Mouse (Mus musculus) gastrocnemius, postnatal 4 days (tissue): ENCODE data around the gene Zfp990. TPM values are rescaled to one million over a fixed set of nuclear protein-coding genes. Genes with fewer than 3 reads are reported as not detected.
"Not testable (repeated sequence)": the region's sequence is repeated elsewhere in the genome, so short reads cannot be mapped to it uniquely, and the experiment has no call there.

Experiments
- DNase-seq, 2 experiments: peaks; one replicate each; pipeline ENCODE4 v3.0.0; 2021 to 2022; ENCODE audit warnings: low spot score in 2 of 2, mixed read lengths in 2 of 2
- long read RNA-seq, 2 experiments: library from polyadenylated mRNA; stranded (forward); transcript quantifications; one replicate each; pipeline ENCODE4 v2.0.0; 2021
- total RNA-seq, 2 experiments: library from RNA; stranded (reverse); gene quantifications; 2 replicates each; pipeline ENCODE4 v1.2.3; 2021

Gene Zfp990
- 1 to 10 TPM in 1 of 2 experiments, under 1 TPM in 1; 0.88 to 1.4 TPM for total RNA-seq
- long read RNA-seq, experiment 1: 0 reads
- long read RNA-seq, experiment 2: 0 reads

- not testable (repeated sequence) for DNase-seq
Measured at GRCm38 (mm10) chr4:145510459-145510858, at the start of gene Zfp990. Gene Zfp990 (plus strand): TSS chr4:145510759.

DNA sequence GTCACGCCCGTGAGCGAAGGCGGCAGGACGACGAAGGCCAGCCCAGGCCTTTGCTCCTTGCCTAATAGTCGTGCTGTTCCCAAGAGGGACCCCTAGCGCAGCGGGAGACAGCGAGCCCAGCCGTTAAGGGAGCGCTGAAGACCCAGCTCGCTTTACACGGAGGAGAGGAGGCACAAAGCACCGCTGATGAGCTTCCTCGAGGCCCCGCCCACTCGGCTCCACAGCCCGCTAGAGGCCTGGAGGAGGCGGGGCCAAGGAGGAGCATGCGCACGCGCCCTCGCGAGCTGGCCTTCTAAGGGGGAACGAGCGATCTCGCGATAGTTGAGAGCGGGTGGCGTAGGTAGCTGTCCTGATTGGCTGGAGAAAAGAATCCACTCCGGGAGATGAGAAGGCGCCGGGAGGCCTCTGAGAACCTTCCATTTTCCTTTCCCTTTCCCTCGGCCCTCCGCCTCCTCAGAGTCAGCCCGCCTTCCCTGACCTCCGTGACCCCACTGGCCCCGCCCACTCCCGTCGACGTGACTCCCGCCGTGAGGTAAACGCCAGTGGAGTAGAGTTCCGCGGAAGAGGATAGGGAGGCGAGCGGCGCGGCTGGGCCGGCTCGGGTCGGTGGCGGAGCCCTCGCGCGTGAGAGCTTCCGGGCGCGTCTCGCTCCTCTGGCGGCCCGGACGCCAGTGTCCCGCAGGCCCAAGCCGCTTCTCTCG, 46.9 kb upstream of the Zfp990 start:
- DNase-seq: not testable (repeated sequence)

DNA sequence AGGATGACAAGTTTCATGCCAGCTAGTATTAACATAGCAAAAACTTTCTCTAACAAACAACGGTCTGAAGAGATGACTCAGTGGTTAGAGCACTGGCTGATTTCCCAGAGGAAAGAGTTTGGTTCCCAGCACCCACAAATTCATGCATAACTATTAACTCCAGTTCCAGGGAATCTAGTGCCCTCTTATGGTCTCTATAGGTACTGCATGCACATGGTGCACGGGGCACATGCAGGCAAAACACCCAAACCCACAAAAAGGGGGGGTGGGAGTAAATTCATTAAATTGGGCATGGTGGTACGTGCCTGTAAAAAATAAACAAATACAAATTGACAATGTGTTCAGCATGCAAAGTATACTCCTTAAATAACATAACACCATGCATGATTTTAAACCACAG, 32.4 kb upstream of the Zfp990 start:
- no peak for DNase-seq

DNA sequence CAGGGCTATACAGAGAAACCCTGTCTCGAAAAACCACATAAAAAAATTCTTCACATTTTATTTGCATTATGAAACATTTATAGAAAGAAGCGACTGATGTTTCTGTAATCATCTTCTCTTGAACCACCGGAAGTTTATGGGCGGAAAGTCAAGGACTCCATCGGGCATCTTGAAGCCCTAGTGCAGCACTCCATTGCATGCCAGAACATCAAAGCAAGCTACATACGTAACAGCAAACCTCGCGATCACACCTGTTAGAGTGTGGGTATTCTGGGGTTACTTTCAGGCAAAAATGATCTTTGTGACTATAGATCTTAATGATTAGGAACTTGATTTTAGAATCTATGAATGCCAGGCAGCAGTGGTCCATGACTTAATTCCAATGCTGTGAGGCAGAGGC, 29.9 kb upstream of the Zfp990 start:
- not testable (repeated sequence) for DNase-seq

DNA sequence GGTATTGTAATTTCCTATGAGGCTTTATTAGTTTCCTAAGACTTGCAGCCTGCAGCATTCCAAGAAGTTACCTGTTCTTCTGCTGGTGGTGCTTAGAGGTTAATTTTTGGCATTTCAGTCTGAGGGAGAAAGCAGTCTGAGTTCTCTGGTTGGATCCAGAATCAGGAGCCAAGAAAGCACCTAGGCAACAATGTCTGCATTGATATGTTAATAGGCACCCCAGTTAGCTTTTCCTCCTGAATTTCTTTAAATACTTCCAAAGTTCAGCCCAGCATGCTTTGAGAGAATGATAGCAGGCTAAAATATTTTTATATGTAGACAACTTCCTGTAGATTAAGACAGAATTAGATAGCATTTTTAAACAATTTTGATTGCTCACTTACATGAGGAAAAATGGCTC, 21.2 kb upstream of the Zfp990 start:
- DNase-seq: no peak

GRCm38 (mm10) chr4:145492132-145492531, 18.4 kb upstream of the Zfp990 start:
- DNase-seq: no peak

GRCm38 (mm10) chr4:145493316-145493715, 17.2 kb upstream of the Zfp990 start:
- DNase-seq: not testable (repeated sequence)

DNA sequence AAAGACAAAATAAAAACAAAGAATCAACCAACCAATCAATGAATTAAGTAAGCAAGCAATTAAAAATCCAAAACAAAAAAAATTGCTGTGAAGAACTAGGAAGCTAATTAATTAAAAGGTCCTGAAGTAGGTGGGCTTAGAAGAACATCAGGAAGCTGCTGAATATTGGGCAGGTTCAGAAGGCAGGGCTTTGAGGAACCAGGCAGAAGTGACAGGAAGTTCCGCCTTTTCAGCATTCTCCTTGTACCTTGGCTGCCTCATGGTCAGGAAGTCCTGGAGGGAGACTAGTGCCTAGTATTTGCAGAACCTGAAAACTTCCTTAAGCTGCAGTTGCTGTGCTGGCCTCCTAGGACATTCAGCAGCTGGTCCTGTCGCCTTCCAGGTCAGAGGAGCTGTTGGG, 4.1 kb downstream of the Zfp990 start:
- not testable (repeated sequence) for DNase-seq

- DNase-seq: not testable (repeated sequence)
Measured at GRCm38 (mm10) chr4:145515776-145516565, 5.4 kb downstream of the Zfp990 start.

- DNase-seq: not testable (repeated sequence)
Measured at GRCm38 (mm10) chr4:145517391-145517790, 6.8 kb downstream of the Zfp990 start.

DNA sequence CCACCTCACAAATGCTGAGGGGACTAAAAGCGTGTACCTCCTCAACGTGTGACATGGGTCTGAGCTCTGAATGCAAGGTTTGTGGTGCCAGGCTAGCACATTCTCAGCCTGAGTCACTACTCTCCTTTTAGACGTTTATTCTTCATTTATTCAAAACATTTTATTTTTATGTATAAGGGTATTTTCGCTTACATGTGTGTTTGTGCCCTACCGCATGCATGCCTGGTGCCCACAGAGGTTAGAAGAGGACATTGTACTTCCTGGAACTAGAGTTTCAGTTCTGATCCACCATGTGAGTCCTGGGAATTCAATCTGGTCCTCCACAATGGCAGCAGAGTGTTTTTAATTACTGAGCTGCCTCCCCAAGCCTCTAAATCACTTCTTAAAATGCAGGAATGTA, 33.3 kb downstream of the Zfp990 start:
- DNase-seq: not testable (repeated sequence)

- not testable (repeated sequence) for DNase-seq
Measured at GRCm38 (mm10) chr4:145545106-145545505, 34.5 kb downstream of the Zfp990 start.

- DNase-seq: not testable (repeated sequence)
Measured at GRCm38 (mm10) chr4:145545734-145546349, 35.3 kb downstream of the Zfp990 start.

DNA sequence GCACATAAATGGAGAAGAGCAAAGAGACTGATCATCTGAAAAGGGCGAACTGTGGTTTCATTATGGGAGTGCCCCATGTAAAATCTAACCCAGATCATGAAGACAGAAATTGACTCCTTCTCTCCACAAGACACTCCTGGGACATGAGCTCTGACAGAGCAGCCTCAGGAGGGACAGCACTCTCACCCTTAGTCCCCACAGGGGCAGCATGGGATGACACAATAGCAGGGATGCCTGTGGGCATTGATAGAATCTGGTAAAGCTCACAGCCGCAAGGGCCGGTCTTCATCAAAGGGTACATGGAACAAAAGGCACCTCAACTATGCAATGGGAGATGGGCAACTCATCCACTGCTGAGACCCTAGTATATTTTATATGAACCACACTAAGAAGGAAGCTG, 35.9 kb downstream of the Zfp990 start:
- DNase-seq: not testable (repeated sequence)

- no peak for DNase-seq
Measured at GRCm38 (mm10) chr4:145556680-145557079, 46.1 kb downstream of the Zfp990 start.

DNA sequence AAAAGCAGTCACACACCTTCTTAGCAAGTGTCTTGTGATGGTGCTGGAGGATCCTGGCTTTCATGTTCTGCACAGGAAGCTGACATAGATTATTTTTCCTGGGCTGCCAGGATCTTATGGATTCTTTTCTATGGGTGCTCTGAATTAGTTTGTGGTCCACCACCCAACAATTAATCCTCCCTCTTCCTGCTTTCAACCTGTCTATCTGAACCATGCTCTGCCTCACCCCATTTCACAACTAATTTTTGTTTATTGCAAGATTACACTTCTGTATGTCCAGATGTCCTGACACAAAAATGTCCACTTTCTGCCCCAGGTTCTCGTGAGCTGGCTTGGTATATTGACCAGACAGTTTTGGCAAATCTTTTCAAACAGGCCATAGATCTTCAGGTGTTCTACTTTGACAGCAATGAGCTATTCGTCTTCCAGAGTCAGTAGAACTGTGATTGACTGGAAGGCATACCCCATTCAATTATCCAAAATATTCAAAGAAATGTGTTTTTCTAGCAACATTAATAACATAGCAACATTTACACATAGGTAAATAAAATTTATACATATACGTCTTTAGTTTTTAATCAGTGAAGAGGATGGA, 49.0 kb downstream of the Zfp990 start:
- DNase-seq: peak in 1 of 2 experiments; percentile 8

GRCm38 (mm10) chr4:145564111-145564821, 53.7 kb downstream of the Zfp990 start:
- DNase-seq: no peak

- not testable (repeated sequence) for DNase-seq
Measured at GRCm38 (mm10) chr4:145570461-145570860, 59.9 kb downstream of the Zfp990 start.

- not testable (repeated sequence) for DNase-seq
Measured at GRCm38 (mm10) chr4:145576623-145577022, 66.1 kb downstream of the Zfp990 start.

DNA sequence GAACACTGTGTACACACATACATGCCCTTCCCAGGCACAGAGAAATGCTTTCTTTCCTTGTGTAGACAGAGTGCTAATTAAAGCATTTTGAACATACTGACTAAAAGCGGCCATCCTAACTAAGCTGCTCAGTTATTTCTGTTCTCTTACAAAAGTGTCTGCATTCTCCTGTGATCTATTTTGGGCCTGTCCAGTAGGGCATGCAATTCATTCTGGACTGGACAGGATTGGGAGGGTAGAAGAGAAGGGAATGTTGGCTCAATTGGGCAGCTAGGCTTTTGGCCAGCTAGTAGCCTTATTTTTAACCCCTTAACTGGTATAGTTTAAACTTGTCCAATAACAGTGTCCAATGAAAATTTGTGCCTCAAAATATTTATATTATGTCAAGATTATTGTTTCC, 69.8 kb downstream of the Zfp990 start:
- DNase-seq: not testable (repeated sequence)

GRCm38 (mm10) chr4:145585078-145585477, 74.5 kb downstream of the Zfp990 start, which contains the start of gene Gm13212:
Gene Gm13212 (plus strand): TSS chr4:145585166.
- DNase-seq: not testable (repeated sequence)
